Mouse (Mus musculus) cerebellum, adult 11-12 months (tissue): ENCODE measurements around the gene Arhgef40.

Source experiments
- DNase-seq: peaks from one replicate; pipeline ENCODE4 v3.0.0; 2022

The Arhgef40 gene

DNA sequence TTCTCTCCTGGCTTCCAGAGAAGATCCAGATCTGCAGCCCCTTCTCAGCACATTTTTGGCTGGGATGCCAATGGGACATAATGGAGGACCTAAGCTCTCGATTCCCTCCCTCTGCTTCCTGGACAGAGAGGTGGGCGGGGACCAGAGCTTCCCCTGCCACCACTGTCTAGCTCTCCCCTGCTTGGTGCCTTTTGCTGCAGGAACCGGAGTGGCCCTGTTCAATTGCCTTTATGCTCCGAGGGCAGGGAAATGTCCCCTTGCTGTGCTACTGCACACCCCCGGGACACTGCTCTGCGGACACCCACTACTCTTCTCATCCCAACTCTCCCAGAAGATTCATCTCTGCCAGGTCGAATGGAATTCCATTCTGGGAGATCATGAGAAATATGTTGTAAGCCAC lies 20.6 kb downstream of the Arhgef40 start:
- no peak for DNase-seq

DNA sequence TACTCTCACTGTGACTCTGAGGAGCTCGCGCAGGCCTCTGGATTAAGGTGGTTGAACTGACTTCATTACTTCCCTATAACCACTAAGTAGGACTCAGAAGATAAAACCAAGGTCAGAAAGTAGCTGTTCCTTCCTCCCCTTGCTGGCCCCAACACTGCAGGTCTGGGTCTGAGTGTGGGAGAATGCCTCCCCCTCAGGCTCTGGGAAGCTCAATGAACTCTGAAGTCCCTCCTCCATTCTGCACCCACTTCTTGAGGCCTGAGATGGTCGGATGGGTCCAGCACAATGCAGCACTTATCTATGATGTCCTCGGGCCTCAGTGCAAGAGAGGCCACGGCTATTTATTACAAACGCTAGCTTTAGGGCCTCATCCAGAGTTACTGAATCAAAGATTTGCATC lies 21.1 kb downstream of the Arhgef40 start:
- no peak for DNase-seq

- DNase-seq, result peak; percentile 53
Measured at GRCm38 (mm10) chr14:52006241-52006640, 21.7 kb downstream of the Arhgef40 start.

DNA sequence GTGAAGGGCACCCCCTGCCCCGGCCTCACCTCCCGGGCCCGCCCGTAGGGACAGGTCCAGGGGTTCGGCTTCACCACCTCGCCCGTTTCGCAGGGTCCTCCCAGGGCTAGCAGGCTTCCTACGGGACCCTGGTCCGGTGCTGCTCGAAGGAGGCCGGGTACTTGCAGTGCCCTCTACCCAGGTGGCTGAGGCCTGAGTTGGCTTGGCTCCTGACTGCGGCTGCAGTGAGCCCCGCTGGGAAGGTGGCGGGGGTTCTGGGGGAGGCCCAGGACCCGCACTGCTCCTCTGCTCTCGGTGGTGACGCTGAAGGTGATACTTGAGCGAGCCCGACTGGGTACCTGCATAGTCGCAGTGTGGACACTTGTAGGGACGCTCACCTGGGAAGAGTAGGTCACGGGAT lies 22.3 kb downstream of the Arhgef40 start:
- DNase-seq, result no peak

- DNase-seq, result peak; percentile 94
Measured at GRCm38 (mm10) chr14:52008321-52009203, 24.0 kb downstream of the Arhgef40 start.

DNA sequence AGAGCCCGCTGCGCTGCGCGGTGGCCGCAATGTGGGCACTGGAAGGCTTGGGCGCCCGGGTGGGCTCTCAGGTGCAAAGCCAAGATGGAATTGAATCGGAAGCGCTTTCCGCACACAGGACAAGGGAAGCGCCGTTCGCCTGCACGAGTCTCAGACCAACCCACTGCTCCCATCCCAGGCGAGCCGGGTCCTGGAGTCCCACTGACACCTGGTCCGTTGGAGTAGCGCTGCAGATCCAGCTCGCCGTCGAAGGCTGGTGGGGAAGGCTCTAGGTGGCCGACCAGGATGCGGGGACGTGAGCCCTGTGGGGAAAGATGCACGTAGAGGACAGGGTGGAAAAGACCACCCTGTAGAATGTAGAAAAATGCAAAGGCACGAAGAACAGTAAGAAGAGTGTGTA lies 24.8 kb downstream of the Arhgef40 start:
- DNase-seq, result no peak

DNA sequence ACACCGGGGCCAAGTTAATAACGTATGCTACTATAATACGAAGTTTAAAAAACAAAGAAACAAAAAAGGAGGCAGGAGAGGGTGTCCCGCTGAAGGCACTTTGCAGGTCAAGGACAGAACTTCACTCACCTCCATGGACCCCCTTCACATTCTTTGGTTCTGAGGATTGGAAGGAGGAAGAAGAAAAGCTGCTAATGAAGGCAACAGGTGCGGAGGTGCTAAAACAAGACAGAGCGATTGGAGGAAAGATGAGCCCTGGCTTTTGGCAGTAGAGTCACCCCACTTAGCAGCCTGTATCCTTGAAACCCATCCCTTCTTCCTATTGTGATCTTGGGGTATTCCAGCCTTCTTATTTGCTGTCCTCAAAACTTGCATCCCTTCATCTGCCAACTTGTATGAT lies 25.3 kb downstream of the Arhgef40 start:
- peak; percentile 38 for DNase-seq

GRCm38 (mm10) chr14:52010446-52011111 lies 26.1 kb downstream of the Arhgef40 start:
- peak; percentile 78 for DNase-seq

GRCm38 (mm10) chr14:52011683-52012082 lies 27.2 kb downstream of the Arhgef40 start:
- DNase-seq, result peak; percentile 33

DNA sequence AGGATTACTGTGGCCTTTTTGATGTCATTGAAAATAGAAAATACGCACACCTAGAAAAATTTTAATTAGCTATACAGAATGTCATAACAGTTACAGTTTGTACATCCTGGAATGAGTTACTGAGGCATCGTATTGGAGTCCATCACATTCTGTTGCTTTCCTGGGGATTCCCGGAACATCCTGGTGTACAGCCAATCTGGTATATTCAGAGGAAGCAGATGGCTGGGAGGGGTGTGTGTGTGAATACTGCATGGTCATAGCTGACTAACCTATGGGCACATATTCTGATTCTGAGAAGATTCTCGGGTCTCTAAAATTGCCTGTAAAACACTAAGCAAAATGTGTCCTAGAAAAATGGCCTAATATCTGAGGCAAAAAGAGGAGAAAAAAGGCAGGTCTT lies 27.6 kb downstream of the Arhgef40 start:
- DNase-seq, result peak; percentile 92

- peak; percentile 60 for DNase-seq
Measured at GRCm38 (mm10) chr14:52012553-52012952, 28.0 kb downstream of the Arhgef40 start.

DNA sequence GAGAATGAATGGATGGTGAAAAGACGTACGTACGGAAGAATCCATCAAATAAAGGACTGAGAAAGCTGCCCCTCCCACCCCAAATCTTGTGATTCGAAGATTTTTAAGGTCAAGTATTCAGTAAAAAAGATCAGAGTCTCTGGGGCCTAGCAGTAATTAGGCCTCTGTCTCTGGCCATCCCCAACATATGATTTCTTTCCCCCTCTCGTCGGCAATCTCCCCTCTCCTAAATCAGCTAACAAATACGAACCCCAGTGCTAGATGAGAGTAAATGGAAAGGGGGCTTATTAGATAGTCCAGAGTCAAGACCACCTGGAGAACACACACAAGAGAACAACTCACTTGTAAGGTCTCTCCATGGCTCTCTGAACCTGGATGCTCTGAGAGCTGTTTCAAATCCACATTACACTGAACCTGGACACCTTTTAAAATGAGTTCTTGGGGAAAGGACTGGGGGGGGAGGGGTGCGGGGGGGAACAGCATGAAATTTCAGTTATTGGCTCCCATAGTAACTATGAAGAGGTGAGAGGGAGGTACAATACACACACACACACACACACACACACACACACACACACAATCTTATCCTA lies 28.6 kb downstream of the Arhgef40 start:
- DNase-seq, result peak; percentile 29

DNA sequence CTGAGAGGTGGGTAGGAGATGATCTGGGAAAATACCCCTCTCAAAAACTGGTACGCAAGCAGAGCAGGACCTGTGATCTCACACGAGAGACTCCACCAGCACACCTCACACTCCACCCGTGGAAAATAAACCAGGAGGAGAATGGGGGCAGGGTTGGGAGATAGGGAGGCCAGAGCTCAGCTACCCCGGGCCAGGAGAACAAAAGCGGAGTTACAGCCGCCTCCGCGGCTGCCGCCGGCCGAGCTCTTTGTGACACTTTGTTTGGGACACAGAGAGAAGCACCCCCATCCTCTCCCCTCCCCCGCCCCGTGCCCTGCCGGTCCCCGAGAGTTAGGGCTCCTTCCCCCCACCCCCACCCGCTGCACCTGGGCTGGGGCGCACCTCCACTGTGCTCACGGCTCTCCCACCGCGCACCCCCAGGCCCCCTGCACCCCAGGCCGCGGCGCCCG lies 29.3 kb downstream of the Arhgef40 start:
- DNase-seq, result peak; percentile 72

- DNase-seq, result peak; percentile 31
Measured at GRCm38 (mm10) chr14:52014271-52014760, 29.8 kb downstream of the Arhgef40 start.

- peak; percentile 67 for DNase-seq
Measured at GRCm38 (mm10) chr14:52014761-52015311, 30.3 kb downstream of the Arhgef40 start.

DNA sequence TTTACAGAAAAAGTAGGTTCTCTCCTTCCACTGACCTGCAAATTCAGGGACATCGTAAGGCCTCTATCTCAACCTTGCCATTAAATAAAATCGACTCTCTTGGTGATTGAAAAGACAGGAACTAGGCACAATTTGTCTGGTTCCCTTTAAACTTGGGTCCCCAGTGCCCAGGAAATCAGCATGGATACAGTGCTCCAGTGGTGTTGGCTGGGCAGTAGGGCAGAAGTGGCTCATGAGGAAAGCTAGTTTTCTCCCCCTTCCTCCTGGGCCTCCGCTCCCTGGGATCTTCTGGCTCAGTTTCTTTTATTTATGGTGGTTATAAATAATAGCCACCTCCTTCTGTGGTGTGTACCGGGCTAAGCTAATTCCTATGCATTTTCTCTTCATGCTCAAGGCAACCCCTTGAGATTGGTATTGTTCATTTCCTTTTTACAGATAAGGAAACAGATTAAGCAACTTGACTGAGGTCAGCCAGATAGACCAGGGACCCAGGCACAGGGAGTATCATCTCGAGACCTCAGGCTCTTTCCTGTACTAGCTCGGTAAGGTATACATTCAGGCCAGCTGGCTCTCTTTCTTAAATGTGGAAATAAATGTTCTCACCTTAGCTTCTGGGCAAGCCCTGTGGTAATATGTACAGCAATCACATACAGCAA lies 31.1 kb downstream of the Arhgef40 start, which contains the start of gene Tmem253:
Tmem253 (plus strand) TSS at position 214 of the 656 bp plus-strand sequence.
- DNase-seq, result peak; percentile 36

GRCm38 (mm10) chr14:52016625-52017405 lies 32.3 kb downstream of the Arhgef40 start:
- peak; percentile 46 for DNase-seq

GRCm38 (mm10) chr14:52017662-52018061 lies 33.1 kb downstream of the Arhgef40 start:
- peak; percentile 56 for DNase-seq

DNA sequence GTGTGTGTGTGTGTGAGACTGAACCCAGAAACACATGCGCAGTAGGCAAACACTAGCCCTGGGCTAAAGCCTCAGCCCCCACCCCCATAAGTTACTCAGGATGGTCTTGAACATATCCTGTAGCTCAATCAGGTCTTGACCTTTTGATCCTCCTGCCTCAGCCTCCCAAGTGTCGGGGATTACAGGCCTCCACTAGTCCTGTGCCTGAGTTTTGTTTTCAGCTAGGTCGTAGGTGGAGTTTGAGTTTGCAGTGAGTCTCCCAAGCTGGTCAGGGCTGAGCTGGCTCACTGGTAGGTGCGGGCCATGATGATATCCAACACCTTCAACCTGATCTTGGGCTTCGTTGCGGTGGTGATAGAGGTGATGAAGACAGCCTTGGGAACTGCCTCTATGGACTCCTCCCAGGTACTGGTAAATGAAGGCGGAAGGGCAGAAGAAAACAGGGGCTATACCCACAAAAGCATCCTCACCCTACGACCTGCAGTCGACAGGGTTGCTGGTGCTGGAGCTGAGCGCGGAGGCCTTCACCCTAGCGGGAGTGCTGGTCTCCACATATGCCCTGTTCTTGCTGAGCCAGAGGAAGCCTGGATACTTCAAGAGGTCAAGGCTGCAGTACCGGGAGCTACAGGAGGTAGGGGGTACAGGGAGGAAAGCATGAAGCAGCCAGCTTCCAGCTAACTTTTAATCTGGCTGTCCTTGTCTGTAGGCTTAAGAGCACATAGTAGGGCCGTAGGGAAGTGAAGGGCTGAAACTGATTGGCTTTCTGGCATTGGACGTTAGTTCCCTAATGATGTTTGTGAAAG lies 33.9 kb downstream of the Arhgef40 start:
- peak; percentile 67 for DNase-seq

DNA sequence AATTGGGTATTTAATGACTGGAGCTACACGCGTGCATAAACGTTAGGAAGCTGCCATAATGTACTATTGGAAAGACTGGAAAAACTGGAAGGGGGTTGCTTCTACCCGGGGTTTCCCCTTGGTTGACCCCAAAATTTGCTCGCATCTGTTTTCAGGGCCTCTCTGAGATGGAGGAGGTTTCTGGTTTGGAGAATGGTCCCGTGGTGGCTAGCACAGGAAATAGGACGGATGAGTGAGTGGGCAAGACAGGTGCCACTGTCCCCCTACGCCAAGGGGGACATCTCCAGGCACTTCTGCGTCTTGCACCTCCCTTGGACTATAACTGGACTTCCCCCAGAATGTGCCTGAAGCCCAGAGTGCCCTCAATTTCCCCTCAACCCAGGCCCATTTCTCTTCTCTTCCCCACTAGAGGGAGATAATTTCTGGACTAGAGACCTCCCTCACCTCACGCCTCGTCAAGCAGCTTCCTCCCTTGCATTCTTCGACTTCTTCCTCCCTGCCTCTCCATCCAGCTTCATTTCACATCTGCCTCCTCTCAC lies 34.6 kb downstream of the Arhgef40 start:
- DNase-seq, result no peak
